ENCODE assay signal across 13 mouse cellular contexts in the genomic region with DNA sequence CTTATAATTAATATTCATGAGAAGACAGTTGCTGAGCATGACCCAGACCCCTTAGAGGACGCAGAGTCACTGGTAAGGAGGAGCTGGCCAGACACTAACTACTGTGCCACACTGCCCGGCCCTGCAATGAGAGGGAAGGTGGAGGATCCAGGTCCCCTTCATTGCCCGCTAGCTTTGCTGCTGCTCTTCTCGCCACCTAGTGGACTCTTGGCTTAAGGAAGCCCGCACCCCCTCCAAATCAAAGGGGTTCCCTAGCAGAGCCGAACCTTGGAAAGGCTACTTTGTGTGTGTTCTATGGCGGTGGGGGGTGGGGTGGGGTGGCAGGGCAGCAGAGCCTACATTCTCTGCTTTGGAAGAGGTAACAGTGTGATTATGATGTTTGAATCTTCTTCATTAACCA. TPM values are rescaled to one million over a fixed set of nuclear protein-coding genes. Genes with fewer than 3 reads are reported as not detected.
DNase-seq lines count a peak whose midpoint lies in the region; ATAC-seq and TF ChIP-seq lines count a peak whose summit lies in the region.
"Had no signal": no experiment of that assay in that cellular context is flagged by ENCODE, and none has a peak within 500 bp of the region (broad histone marks: within the 10 kb centered on the region; RNA-seq: fewer than 3 reads in every experiment).

No protein-coding gene starts in this region.

- H3K4me3 ChIP-seq in layer of hippocampus, adult 2 months: no peak overlapping the region
- H3K4me3 ChIP-seq in spleen, adult 2 months (ENCODE audit: extremely low read depth, insufficient read depth, insufficient read length): no peak overlapping the region
- H3K4me3 ChIP-seq: forebrain, embryonic 12.5 days had no signal

- DNase-seq in adrenal gland, postnatal 14 days: peak; percentile 41
- no peak for DNase-seq in adrenal gland, adult 18-20 months (ENCODE audit: low spot score in 2 of 2)
- DNase-seq in layer of hippocampus, adult 2 months (ENCODE audit: low spot score in 2 of 2): no peak
- no peak for DNase-seq in layer of hippocampus, adult 9-11 months
- DNase-seq in spleen, adult 2 months (ENCODE audit: low read depth in 1 of 2, low spot score in 2 of 2): peak in 1 of 2 experiments; percentile 8
- no peak for DNase-seq in spleen, postnatal 14 days (ENCODE audit: low spot score in 2 of 2)
- no peak for DNase-seq in yolk sac, embryonic 10.5 days (ENCODE audit: low spot score)
- DNase-seq: lung, postnatal 10 days; right cerebral cortex, postnatal 25 days had no signal

- H3K4me1 ChIP-seq in spleen, adult 2 months (ENCODE audit: control insufficient read depth, insufficient read depth, insufficient read length): peaks cover 2% of the 10 kb centered on the region; the same call in 1 of the 2 replicates

- peaks cover 14% of the 10 kb centered on the region for H3K27me3 ChIP-seq in spleen, adult 2 months (ENCODE audit: control insufficient read depth, insufficient read depth, low read length)

- no peak for ATAC-seq in monocyte, adult 5-6 weeks (replicated peaks; ENCODE audit: insufficient number of reproducible peaks, low FRiP score, low TSS enrichment, poor library complexity, severe bottlenecking)

- no peaks in the 10 kb centered on the region for H3K36me3 ChIP-seq in spleen, adult 2 months (ENCODE audit: control insufficient read depth, insufficient read depth, low read length)
- H3K36me3 ChIP-seq: forebrain, embryonic 12.5 days had no signal

- no peak overlapping the region for H3K27ac ChIP-seq in layer of hippocampus, adult 2 months
- no peak overlapping the region for H3K27ac ChIP-seq in spleen, adult 2 months (ENCODE audit: insufficient read depth, low read length)
- H3K27ac ChIP-seq: forebrain, embryonic 12.5 days; hindbrain, embryonic 14.5 days had no signal

- 30% methylated on average over 7 of the region's 7 CpGs for WGBS in spleen, adult 2 months

- no peak for TF ChIP-seq POLR2A in spleen, adult 2 months (IDR thresholded peaks at IDR 0.05; ENCODE audit: low read depth, low read length)

- TF ChIP-seq CTCF in layer of hippocampus, adult 2 months (conservative IDR thresholded peaks at IDR 0.05): peak; percentile 69
- peak; percentile 15; the same call in 1 of the 2 replicates for TF ChIP-seq CTCF in spleen, adult 2 months (IDR thresholded peaks at IDR 0.05; ENCODE audit: extremely low read depth, insufficient read depth, insufficient read length, insufficient replicate concordance)

RNA-seq across cellular contexts. Expression of a gene that starts 2.4 kb away (rescaled TPM):
- 0.19 TPM in 1 of 2 replicates, not detected in the other for total RNA-seq in adrenal gland, postnatal 14 days (2021)
- not detected for total RNA-seq in adrenal gland, adult 18-20 months (2021)
- 10 to 100 TPM; 86.1 to 94.4 TPM for total RNA-seq in layer of hippocampus, adult 2 months (2021)
- polyA plus RNA-seq in spleen, adult 2 months (2012; rRNA removed): not detected in 2 replicates
- not detected in 3 replicates for total RNA-seq in monocyte, adult 5-6 weeks (2017)
- polyA plus RNA-seq: heart, embryonic 11.5 days had no signal

Comparison
In these comparisons a context has a peak if more than half of its experiments do, and no peak if none do; other contexts are left out.
1. RNA of a gene that starts 2.4 kb away (total RNA-seq): 86.1 to 94.4 TPM in layer of hippocampus, adult 2 months; not detected in adrenal gland, adult 18-20 months, 0.19 TPM in adrenal gland, postnatal 14 days and not detected in monocyte, adult 5-6 weeks; every median in the first group is over 10 times any median in the second.